Mouse (Mus musculus): ENCODE measurements around the gene Ddx17.

Ddx17 gene

GRCm38 (mm10) chr15:79518571-79518970, 28.0 kb downstream of the Ddx17 start:
- DNase-seq (ENCODE audit: low spot score in 2 of 2) = no peak

- DNase-seq (ENCODE audit: low spot score in 2 of 2) = no peak
Measured at GRCm38 (mm10) chr15:79517710-79518109, 28.8 kb downstream of the Ddx17 start.

GRCm38 (mm10) chr15:79516171-79517096, 30.1 kb downstream of the Ddx17 start, which contains the start of gene Kdelr3:
Gene Kdelr3, plus strand, starts transcription at chr15:79516411.
- no peak for DNase-seq (ENCODE audit: low spot score in 2 of 2)

GRCm38 (mm10) chr15:79513940-79514339, 32.6 kb downstream of the Ddx17 start:
- DNase-seq (ENCODE audit: low spot score in 2 of 2) = no peak

- DNase-seq (ENCODE audit: low spot score in 2 of 2) = peak; percentile 77 to 80
Measured at GRCm38 (mm10) chr15:79511553-79512320, 34.8 kb downstream of the Ddx17 start.

- DNase-seq (ENCODE audit: low spot score in 2 of 2) = no peak
Measured at GRCm38 (mm10) chr15:79510425-79510824, 36.1 kb downstream of the Ddx17 start.

GRCm38 (mm10) chr15:79509998-79510397, 36.5 kb downstream of the Ddx17 start:
- peak in 1 of 2 experiments; percentile 80 for DNase-seq (ENCODE audit: low spot score in 2 of 2)

GRCm38 (mm10) chr15:79507055-79507828, 39.3 kb downstream of the Ddx17 start:
- peak in 1 of 2 experiments; percentile 61 for DNase-seq (ENCODE audit: low spot score in 2 of 2)

GRCm38 (mm10) chr15:79506460-79506859, 40.1 kb downstream of the Ddx17 start:
- no peak for DNase-seq (ENCODE audit: low spot score in 2 of 2)

- peak in 1 of 2 experiments; percentile 57 for DNase-seq (ENCODE audit: low spot score in 2 of 2)
Measured at GRCm38 (mm10) chr15:79505616-79506283, 40.8 kb downstream of the Ddx17 start.

- no peak for DNase-seq (ENCODE audit: low spot score in 2 of 2)
Measured at GRCm38 (mm10) chr15:79504707-79505452, 41.7 kb downstream of the Ddx17 start, which contains the start of gene Kcnj4. Gene Kcnj4, minus strand, starts transcription at chr15:79505241.

- no peak for DNase-seq (ENCODE audit: low spot score in 2 of 2)
Measured at GRCm38 (mm10) chr15:79503438-79503837, 43.1 kb downstream of the Ddx17 start.

GRCm38 (mm10) chr15:79502891-79503341, 43.6 kb downstream of the Ddx17 start:
- peak in 1 of 2 experiments; percentile 72 for DNase-seq (ENCODE audit: low spot score in 2 of 2)

GRCm38 (mm10) chr15:79500110-79500509, 46.4 kb downstream of the Ddx17 start:
- DNase-seq (ENCODE audit: low spot score in 2 of 2) = no peak

- peak in 1 of 2 experiments; percentile 59 for DNase-seq (ENCODE audit: low spot score in 2 of 2)
Measured at GRCm38 (mm10) chr15:79493527-79493926, 53.0 kb downstream of the Ddx17 start.

GRCm38 (mm10) chr15:79489463-79489862, 57.1 kb downstream of the Ddx17 start:
- no peak for DNase-seq (ENCODE audit: low spot score in 2 of 2)

GRCm38 (mm10) chr15:79481181-79481688, 65.3 kb downstream of the Ddx17 start:
- peak; percentile 67 to 77 for DNase-seq (ENCODE audit: low spot score in 2 of 2)
